Mouse (Mus musculus): ENCODE results near the gene Pcbp1. TPM values are rescaled to one million over a fixed set of nuclear protein-coding genes. Genes with fewer than 3 reads are reported as not detected.

Pcbp1 gene
- 362 TPM for polyA plus RNA-seq (2017; shearing (Covaris generic))

DNA sequence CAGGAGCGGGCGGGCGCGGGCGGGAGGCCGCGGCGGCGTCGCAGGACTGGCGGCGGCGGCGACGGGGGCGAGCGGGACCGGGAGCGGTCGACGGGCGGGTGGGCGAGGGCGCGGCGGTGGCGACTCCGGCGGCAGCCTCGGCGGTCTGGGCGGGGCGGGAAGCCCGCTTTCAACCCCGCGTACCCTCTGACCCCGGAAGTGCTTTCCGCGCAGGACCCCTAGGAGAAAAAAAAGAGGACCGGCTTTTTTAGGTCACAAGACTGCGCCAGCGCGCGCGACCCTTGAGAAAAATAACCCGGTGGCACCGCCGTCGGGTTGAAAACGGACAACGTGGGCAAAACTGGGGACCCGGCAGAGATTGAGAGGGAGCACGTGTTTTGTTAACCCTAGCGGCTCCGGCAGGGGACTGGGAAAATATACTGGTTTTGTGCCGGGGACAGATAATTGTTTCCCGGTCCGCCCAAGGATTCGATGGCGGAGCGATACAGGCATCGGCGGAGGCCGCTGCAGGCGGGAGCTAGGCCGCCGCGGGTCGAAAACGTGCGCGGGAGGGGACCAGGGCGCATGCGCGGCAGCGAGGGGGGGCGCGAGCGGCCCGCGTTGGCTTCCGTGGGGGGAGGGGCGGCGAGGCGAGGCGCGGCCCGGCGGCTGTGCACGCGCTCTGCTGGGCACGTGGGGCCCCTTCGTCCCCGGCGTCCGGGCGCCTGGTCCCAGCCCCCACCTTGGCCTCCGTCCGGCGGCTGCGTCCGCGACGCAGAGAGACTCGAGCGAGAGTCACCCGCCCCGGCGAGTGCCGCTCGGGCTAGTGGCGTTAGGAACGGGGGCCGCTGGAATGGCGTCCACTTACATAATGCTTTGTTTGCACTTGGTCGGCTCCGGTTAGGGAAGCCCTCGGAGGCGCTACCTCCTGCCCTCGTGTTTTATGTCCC is at the start of gene Pcbp1:
Pcbp1 (minus strand) TSS at position 290 of the 929 bp plus-strand sequence.

Other genes starting within 250 kb of the Pcbp1 start
- 46.0 TPM for gene Fam136a, start 160.7 kb downstream of the Pcbp1 start, polyA plus RNA-seq (2017; shearing (Covaris generic))
- 351 TPM for gene Snrpg, start 155.0 kb downstream of the Pcbp1 start, polyA plus RNA-seq (2017; shearing (Covaris generic))
- 6.8 TPM for gene Pcyox1, start 129.2 kb downstream of the Pcbp1 start, polyA plus RNA-seq (2017; shearing (Covaris generic))
- gene Tia1, start 122.1 kb downstream of the Pcbp1 start, polyA plus RNA-seq (2017; shearing (Covaris generic)) = 147 TPM
- not detected for gene Gm44790, start 99.7 kb downstream of the Pcbp1 start, polyA plus RNA-seq (2017; shearing (Covaris generic))
- gene C87436, start 87.9 kb downstream of the Pcbp1 start, polyA plus RNA-seq (2017; shearing (Covaris generic)) = 50.6 TPM
- gene Asprv1, start 101.8 kb upstream of the Pcbp1 start, polyA plus RNA-seq (2017; shearing (Covaris generic)) = 0.11 TPM
- gene Mxd1, start 142.8 kb upstream of the Pcbp1 start, polyA plus RNA-seq (2017; shearing (Covaris generic)) = 101 TPM
- gene Snrnp27, start 158.2 kb upstream of the Pcbp1 start, polyA plus RNA-seq (2017; shearing (Covaris generic)) = 80.5 TPM
- gene Gmcl1, start 207.1 kb upstream of the Pcbp1 start, polyA plus RNA-seq (2017; shearing (Covaris generic)) = 70.4 TPM

All from CD4-positive, CD25-positive, alpha-beta regulatory T cell (primary cell).